Mouse (Mus musculus) ES-Bruce4 (cell line): Measurements from ENCODE around the gene Zranb3.

Experiments used
- EP300 ChIP-seq: IDR thresholded peaks from 2 replicates; pipeline ENCODE4 v1.6.1; 2011; ENCODE audit warnings: low read depth, low read length; ENCODE audit not compliant: insufficient read depth
- POLR2A ChIP-seq: IDR thresholded peaks from one replicate; pipeline ENCODE4 v1.8.1; 2011; ENCODE audit warnings: low read length; ENCODE audit not compliant: insufficient read depth

DNA sequence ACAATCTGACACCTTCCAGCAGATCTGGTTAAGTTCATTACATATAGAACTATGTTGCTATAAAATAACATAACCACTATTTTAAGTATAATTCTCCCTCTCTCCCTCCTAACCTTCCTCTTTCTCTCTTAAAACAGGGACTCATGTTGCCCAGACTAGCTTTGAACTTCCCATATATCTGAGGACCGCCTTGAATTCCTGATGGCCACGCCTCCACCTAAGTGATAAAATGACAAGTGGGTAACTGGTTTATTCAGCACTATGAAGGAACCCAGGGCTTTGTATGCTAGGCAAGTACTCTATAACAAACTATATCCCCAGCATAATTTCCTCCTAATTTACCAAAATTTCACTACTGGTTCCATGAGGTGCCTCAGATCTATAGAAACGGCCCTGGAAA lies 139.5 kb downstream of the Zranb3 start:
- TF ChIP-seq POLR2A: no peak
- no peak for TF ChIP-seq EP300
